Mouse (Mus musculus) subcutaneous adipose tissue, adult 2 months (tissue): ENCODE results near the gene Hnrnpa2b1. TPM values are rescaled to one million over a fixed set of nuclear protein-coding genes. Genes with fewer than 3 reads are reported as not detected.

Experiments used
- polyA plus RNA-seq: library from polyadenylated mRNA; depleted of rRNA; stranded (reverse); fragments of >200 nt; gene quantifications from 2 replicates; pipeline ENCODE4 v1.2.3, GENCODE M21; 2012; ENCODE audit warnings: low replicate concordance; rRNA removed

The Hnrnpa2b1 gene
- polyA plus RNA-seq, result 68.4 and 109 TPM in 2 replicates

DNA sequence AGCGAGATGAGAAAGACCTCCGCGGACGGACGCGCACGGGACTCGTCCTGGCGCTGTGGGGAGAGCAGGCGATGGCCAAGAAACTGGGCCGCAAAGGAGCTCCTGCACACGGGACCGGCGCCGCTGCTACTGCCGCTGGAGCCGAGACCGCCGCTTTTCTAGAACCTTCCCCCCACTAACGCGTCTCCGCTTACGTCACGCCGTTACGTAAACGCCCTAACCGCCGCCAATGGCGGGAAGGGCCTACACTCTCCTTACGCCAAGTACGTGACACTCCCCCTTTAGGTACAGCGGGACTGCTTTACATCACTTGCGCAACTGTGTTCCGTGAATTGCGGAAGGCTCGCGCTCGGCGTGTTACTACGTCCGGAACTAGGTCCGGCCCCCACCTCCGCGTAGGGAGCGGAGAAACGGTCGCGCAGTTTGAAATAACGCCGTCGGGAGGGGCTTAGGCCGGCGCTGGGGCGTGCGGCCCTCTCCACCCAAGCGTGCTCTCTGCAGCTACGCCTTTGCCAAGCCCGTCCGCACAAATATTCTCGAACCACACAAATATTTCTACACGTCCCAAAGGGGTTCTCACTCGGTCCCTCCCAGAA is at the start of gene Hnrnpa2b1:
Gene Hnrnpa2b1, minus strand, starts transcription at position 180 of the 596 bp plus-strand sequence.

DNA sequence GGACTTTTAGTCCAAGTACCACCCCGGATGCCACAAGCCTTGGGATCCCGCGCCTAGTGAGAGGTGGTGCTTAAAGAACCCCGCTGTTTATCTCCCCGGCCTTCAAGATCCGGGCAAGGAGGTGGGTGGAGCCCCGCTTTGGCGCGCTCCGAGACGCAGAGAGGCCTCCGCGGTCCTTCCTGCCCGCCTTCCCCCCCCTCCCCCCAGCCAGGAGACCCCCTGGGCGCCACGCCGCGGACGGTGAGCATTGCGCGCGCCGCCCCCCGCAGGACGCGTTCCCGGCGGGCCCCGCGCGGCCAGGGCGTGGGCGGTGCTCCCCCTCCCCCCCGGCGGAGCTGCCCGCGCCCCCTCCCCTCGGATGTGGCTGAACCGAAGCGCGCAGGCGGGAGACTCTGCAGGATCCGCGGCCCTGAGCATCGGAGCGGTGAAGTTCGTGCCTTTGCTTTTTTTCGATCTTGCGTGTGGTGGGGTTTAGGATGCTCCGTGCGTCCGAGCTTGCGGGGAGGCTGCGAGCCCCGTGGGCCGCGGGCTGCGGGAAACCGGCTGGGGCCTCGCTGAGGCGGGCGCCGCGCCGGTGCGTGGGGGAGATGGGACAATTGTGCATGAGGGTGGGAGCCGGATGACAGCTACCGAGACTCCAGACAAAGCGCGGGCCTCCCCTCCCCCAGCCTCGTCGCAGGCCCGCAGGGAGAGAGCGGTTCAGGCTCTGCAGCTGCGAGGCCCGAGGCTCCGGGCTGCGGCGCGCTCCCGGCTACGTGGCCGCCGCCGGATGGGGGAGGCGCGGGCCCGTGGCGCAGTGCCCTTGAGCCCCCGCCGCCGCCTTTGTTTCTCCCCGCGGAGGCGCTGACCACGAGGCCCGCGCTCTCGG is 851 bp upstream of the Hnrnpa2b1 start, which contains the start of gene Cbx3:
Gene Cbx3, plus strand, starts transcription at position 50 of the 868 bp plus-strand sequence.

DNA sequence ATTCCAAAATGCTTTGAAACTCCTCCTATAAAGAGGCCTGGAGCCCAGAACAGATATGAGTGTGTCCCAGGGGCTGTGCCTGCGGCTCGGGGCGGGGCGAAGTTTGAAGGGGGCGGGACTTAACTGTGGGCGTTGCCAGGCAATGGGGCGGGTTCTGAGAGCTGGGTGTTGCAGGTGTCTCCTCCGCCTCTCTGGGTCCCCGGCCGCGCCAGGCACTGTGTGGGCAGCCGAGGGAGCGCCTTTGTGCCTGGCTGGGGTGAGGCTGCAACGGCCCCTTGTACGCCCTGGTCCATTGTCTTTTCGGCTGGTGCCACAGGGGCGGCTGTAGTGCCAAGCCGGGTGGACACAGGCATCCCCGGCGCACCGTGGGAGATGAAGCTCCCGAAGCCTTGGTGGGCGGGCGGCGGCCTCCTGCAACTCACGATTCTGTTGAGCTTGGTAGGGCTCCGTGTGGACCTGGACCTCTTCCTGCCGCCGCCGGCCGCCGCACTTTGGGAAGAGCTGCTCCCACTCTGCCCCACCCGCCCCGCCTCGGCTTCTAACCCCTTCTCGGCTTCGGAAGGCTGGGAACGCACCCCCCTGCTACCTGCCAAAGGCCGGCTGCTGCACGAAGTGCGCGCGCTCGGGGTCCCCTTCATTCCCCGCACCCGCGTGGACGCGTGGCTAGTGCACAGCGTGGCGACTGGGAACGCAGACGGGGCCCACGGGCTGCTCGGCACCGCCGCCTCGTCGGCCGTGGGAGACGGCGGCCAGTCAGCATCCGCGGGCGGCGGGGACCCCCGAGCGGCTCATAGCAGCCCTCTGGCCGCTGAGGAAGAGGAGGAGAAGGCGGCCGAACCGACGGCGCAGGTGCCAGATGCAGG is 36.9 kb downstream of the Hnrnpa2b1 start, which contains the start of gene Nfe2l3:
Gene Nfe2l3, plus strand, starts transcription at position 136 of the 863 bp plus-strand sequence.

Other genes with a start within 250 kb of the Hnrnpa2b1 start
- 0.21 and 5.1 TPM in 2 replicates for gene Nfe2l3, start 37.2 kb downstream of the Hnrnpa2b1 start, polyA plus RNA-seq
- gene Cbx3, start 466 bp upstream of the Hnrnpa2b1 start, polyA plus RNA-seq, result 8.0 and 13.1 TPM in 2 replicates
- 8.2 and 18.9 TPM in 2 replicates for gene Snx10, start 54.0 kb upstream of the Hnrnpa2b1 start, polyA plus RNA-seq